Mouse (Mus musculus) embryonic facial prominence, embryonic 14.5 days (tissue): ENCODE measurements at regions not wholly inside any gene's neighbourhood (a gene's known extent, or its start where the extent isn't known, plus 50 kb on each side); places are given as distances from the start of the nearest gene placed in this dataset.
"Not testable (repeated sequence)": the region's sequence is repeated elsewhere in the genome, so short reads cannot be mapped to it uniquely, and the experiment has no call there.

Experiments used
- ATAC-seq: fragments of 200-750 bp; cut with Nextera tagmentation; 2 replicates; pipeline ENCODE4 v1.8.0; 2017; ENCODE audit warnings: low read depth, moderate number of reproducible peaks, moderate TSS enrichment
- DNase-seq: peaks from one replicate; pipeline ENCODE4 v3.0.0-alpha.2; 2015; ENCODE audit warnings: low spot score
- H3K27ac ChIP-seq: fragments of 300-500 bp; sonication (generic); replicated peaks from 2 replicates; pipeline ENCODE4 v1.5.1; 2014; ENCODE audit warnings: low read depth, mild to moderate bottlenecking, low read length, moderate library complexity
- H3K27me3 ChIP-seq: fragments of 300-500 bp; sonication (generic); replicated peaks from 2 replicates; pipeline ENCODE4 v1.6.1; 2014; ENCODE audit warnings: low read length; ENCODE audit not compliant: control insufficient read depth, insufficient read depth
- H3K36me3 ChIP-seq: fragments of 300-500 bp; sonication (generic); 2 replicates; pipeline ENCODE4 v1.6.1; 2014; ENCODE audit warnings: low read length, mixed read lengths; ENCODE audit not compliant: control insufficient read depth, insufficient read depth
- H3K4me1 ChIP-seq: fragments of 300-500 bp; sonication (generic); 2 replicates; pipeline ENCODE4 v1.6.1; 2014; ENCODE audit warnings: antibody characterized with exemption, low read length; ENCODE audit not compliant: control insufficient read depth, insufficient read depth
- H3K4me2 ChIP-seq: fragments of 300-500 bp; sonication (generic); 2 replicates; pipeline ENCODE4 v1.6.1; 2014; ENCODE audit warnings: low read depth, mild to moderate bottlenecking, low read length, moderate library complexity, mixed read lengths
- H3K4me3 ChIP-seq: fragments of 300-500 bp; sonication (generic); 2 replicates; pipeline ENCODE4 v1.5.1; 2014; ENCODE audit warnings: low read depth, mild to moderate bottlenecking, low read length
- H3K9ac ChIP-seq: fragments of 300-500 bp; sonication (generic); 2 replicates; pipeline ENCODE4 v1.6.1; 2014; ENCODE audit warnings: low read depth, mild to moderate bottlenecking, low read length, moderate library complexity, mixed read lengths
- H3K9me3 ChIP-seq: fragments of 300-500 bp; sonication (generic); 2 replicates; pipeline ENCODE4 v1.6.1; 2016; ENCODE audit warnings: low read length; ENCODE audit not compliant: control insufficient read depth
- WGBS: fragments of 180-500 bp; shearing (Covaris S2); extraction: QIAGEN DNeasy Blood & Tissue Kit; methylation state at CpG from one replicate; pipeline ENCODE4 v1.1.7; 2014; 5-methylcytosine and 5-hydroxymethylcytosine counted together

- Histone ChIP-seq H3K9me3 (no peaks in the 10 kb centered on the region), H3K27me3 (no peaks in the 10 kb centered on the region), H3K4me3 (no peak overlapping the region), H3K27ac (no peak overlapping the region), H3K4me1 (no peaks in the 10 kb centered on the region), H3K36me3 (no peaks in the 10 kb centered on the region), H3K4me2 (no peak overlapping the region), H3K9ac (no peak overlapping the region)
- no peak for ATAC-seq
- WGBS = 93% methylated on average over 4 of the region's 4 CpGs
- no peak for DNase-seq
Observed at GRCm38 (mm10) chr13:89375526-89376474, 163.8 kb upstream of the Hapln1 start.

- Histone ChIP-seq H3K4me2 (no peak overlapping the region), H3K4me1 (no peaks in the 10 kb centered on the region), H3K27ac (no peak overlapping the region), H3K27me3 (no peaks in the 10 kb centered on the region), H3K4me3 (no peak overlapping the region), H3K9me3 (no peaks in the 10 kb centered on the region), H3K36me3 (no peaks in the 10 kb centered on the region), H3K9ac (no peak overlapping the region)
- 81% methylated on average over 4 of the region's 4 CpGs for WGBS
- ATAC-seq = no peak
- DNase-seq = no peak
Observed at GRCm38 (mm10) chr13:89378365-89378764, 161.2 kb upstream of the Hapln1 start.

- H3K27me3 ChIP-seq, DNase-seq: not testable (repeated sequence)
- WGBS = 93% methylated on average over 16 of the region's 16 CpGs
Observed at GRCm38 (mm10) chr13:89383619-89384190, 155.9 kb upstream of the Hapln1 start.

GRCm38 (mm10) chr13:89384598-89385145 is 154.9 kb upstream of the Hapln1 start:
- H3K27me3 ChIP-seq = no peaks in the 10 kb centered on the region
- H3K4me2 ChIP-seq = no peak overlapping the region
- WGBS = 67% methylated on average over 11 of the region's 11 CpGs
- ATAC-seq = peak; percentile 15; the same call in 1 of the 2 replicates
- H3K9me3 ChIP-seq = 0 out of 2 replicates have a peak, but pooled peaks cover 4% of the 10 kb centered on the region
- no peaks in the 10 kb centered on the region for H3K4me1 ChIP-seq
- no peaks in the 10 kb centered on the region for H3K36me3 ChIP-seq
- H3K27ac ChIP-seq = no peak overlapping the region
- H3K9ac ChIP-seq = no peak overlapping the region
- DNase-seq = peak; percentile 59
- H3K4me3 ChIP-seq = no peak overlapping the region

More at GRCm38 (mm10) chr13:89383619-89384190, 155.9 kb upstream of the Hapln1 start:
- not testable (repeated sequence) for H3K4me1 ChIP-seq, H3K9ac ChIP-seq, ATAC-seq, H3K36me3 ChIP-seq, H3K27ac ChIP-seq, H3K4me2 ChIP-seq, H3K4me3 ChIP-seq, H3K9me3 ChIP-seq

GRCm38 (mm10) chr13:89387416-89387815 is 152.2 kb upstream of the Hapln1 start:
- Histone ChIP-seq H3K27me3 (no peaks in the 10 kb centered on the region), H3K4me3 (no peak overlapping the region), H3K4me2 (no peak overlapping the region), H3K36me3 (no peaks in the 10 kb centered on the region), H3K9ac (no peak overlapping the region), H3K27ac (no peak overlapping the region), H3K4me1 (no peaks in the 10 kb centered on the region), H3K9me3 (0 out of 2 replicates have a peak, but pooled peaks cover 4% of the 10 kb centered on the region)
- DNase-seq (no peak), ATAC-seq (no peak)
- WGBS = 81% methylated on average over 1 of the region's 1 CpGs

- Histone ChIP-seq H3K4me3 (no peak overlapping the region), H3K9me3 (0 out of 2 replicates have a peak, but pooled peaks cover 1% of the 10 kb centered on the region), H3K27me3 (no peaks in the 10 kb centered on the region), H3K4me2 (no peak overlapping the region), H3K27ac (no peak overlapping the region), H3K9ac (no peak overlapping the region), H3K36me3 (no peaks in the 10 kb centered on the region), H3K4me1 (no peaks in the 10 kb centered on the region; the same call in 1 of the 2 replicates)
- DNase-seq (no peak), ATAC-seq (no peak)
- WGBS = 40% methylated on average over 1 of the region's 1 CpGs
Observed at GRCm38 (mm10) chr13:89389149-89389548, 150.4 kb upstream of the Hapln1 start.

- peak; percentile 57 for DNase-seq
- 53% methylated on average over 5 of the region's 5 CpGs for WGBS
- no peak overlapping the region for H3K4me2 ChIP-seq
- no peaks in the 10 kb centered on the region for H3K27me3 ChIP-seq
- H3K9ac ChIP-seq = no peak overlapping the region
- no peak overlapping the region for H3K4me3 ChIP-seq
- no peaks in the 10 kb centered on the region; the same call in 1 of the 2 replicates for H3K4me1 ChIP-seq
- H3K27ac ChIP-seq = no peak overlapping the region; the same call in 1 of the 2 replicates
- ATAC-seq = no peak
- no peaks in the 10 kb centered on the region for H3K36me3 ChIP-seq
- H3K9me3 ChIP-seq = 0 out of 2 replicates have a peak, but pooled peaks cover 3% of the 10 kb centered on the region
Observed at GRCm38 (mm10) chr13:89394717-89395344, 144.8 kb upstream of the Hapln1 start.

GRCm38 (mm10) chr13:89395851-89396250 is 143.7 kb upstream of the Hapln1 start:
- WGBS = 70% methylated on average over 3 of the region's 3 CpGs

More at GRCm38 (mm10) chr13:89395851-89396250, 143.7 kb upstream of the Hapln1 start:
- Histone ChIP-seq H3K27ac (0 out of 2 replicates have a peak overlapping the region, but pooled peaks have one; percentile 33), H3K27me3 (no peaks in the 10 kb centered on the region), H3K4me3 (no peak overlapping the region), H3K36me3 (no peaks in the 10 kb centered on the region), H3K4me2 (no peak overlapping the region), H3K4me1 (no peaks in the 10 kb centered on the region; the same call in 1 of the 2 replicates), H3K9ac (no peak overlapping the region), H3K9me3 (0 out of 2 replicates have a peak, but pooled peaks cover 3% of the 10 kb centered on the region)
- ATAC-seq (no peak), DNase-seq (no peak)
